Mouse (Mus musculus) G1E (cell line): ENCODE data around the gene Psen1.

Experiments used
- CTCF ChIP-seq: IDR thresholded peaks from 2 replicates; pipeline ENCODE4 v1.5.1; 2012; ENCODE audit warnings: low read depth, low read length, inconsistent platforms, mixed read lengths
- GATA1 ChIP-seq: IDR thresholded peaks from 2 replicates; pipeline ENCODE4 v1.6.1; 2012; ENCODE audit warnings: borderline replicate concordance, low read length, inconsistent platforms, mixed read lengths
- TAL1 ChIP-seq: conservative IDR thresholded peaks from 2 replicates; pipeline ENCODE4 v1.6.1; 2012; ENCODE audit warnings: low read depth, low read length, inconsistent platforms, mixed read lengths

GRCm38 (mm10) chr12:83723037-83723436, 35.1 kb downstream of the Psen1 start:
- TF ChIP-seq CTCF = no peak
- TF ChIP-seq GATA1 = no peak
- TF ChIP-seq TAL1 = no peak
